Mouse (Mus musculus) heart, embryonic 10.5 days (tissue): Measurements from ENCODE around the gene Dand5. TPM values are rescaled to one million over a fixed set of nuclear protein-coding genes. Genes with fewer than 3 reads are reported as not detected.

ENCODE experiments used
- microRNA-seq: library from miRNA; unstranded; fragments of <30 nt; microRNA quantifications from one replicate; pipeline ENCODE4, GENCODE M21; 2017
- polyA plus RNA-seq: library from polyadenylated mRNA; unstranded; fragments of >200 nt; fragmentation: Nextera tagmentation; extraction: Ambion mirVana; gene quantifications from 2 replicates; pipeline ENCODE4 v1.2.1, GENCODE M21; 2016

Gene Dand5
- polyA plus RNA-seq, 1 experiment from 2014 or later, result 5.3 TPM

Small RNA genes lying within 50 kb of the gene (microRNA-seq; reads per million reads assigned to microRNA genes)
- gene Mir7069, result 3.8 reads per million, percentile 10 among the genes with 10 or more reads in this experiment

Other genes starting within 250 kb of the Dand5 start
- gene Ier2, start 160.0 kb downstream of the Dand5 start, polyA plus RNA-seq, result 71.6 and 103 TPM in 2 replicates
- gene Trmt1, start 136.5 kb downstream of the Dand5 start, polyA plus RNA-seq, result 59.8 and 64.6 TPM in 2 replicates
- gene Nacc1, start 135.0 kb downstream of the Dand5 start, polyA plus RNA-seq, result 22.2 and 25.0 TPM in 2 replicates
- gene Lyl1, start 121.4 kb downstream of the Dand5 start, polyA plus RNA-seq, result 18.5 and 19.3 TPM in 2 replicates
- 2.1 and 3.2 TPM in 2 replicates for gene G430095P16Rik, start 99.8 kb downstream of the Dand5 start, polyA plus RNA-seq
- gene Nfix, start 22.5 kb downstream of the Dand5 start, polyA plus RNA-seq, result 0.87 and 2.1 TPM in 2 replicates
- gene Gadd45gip1, start 8.7 kb upstream of the Dand5 start, polyA plus RNA-seq, result 57.3 and 60.5 TPM in 2 replicates
- gene Rad23a, start 17.8 kb upstream of the Dand5 start, polyA plus RNA-seq, result 137 and 154 TPM in 2 replicates
- 881 and 1,047 TPM in 2 replicates for gene Calr, start 24.1 kb upstream of the Dand5 start, polyA plus RNA-seq
- gene Farsa, start 34.2 kb upstream of the Dand5 start, polyA plus RNA-seq, result 80.8 and 108 TPM in 2 replicates
- 51.7 and 64.6 TPM in 2 replicates for gene Syce2, start 49.3 kb upstream of the Dand5 start, polyA plus RNA-seq
- gene Gcdh, start 71.1 kb upstream of the Dand5 start, polyA plus RNA-seq, result 43.8 and 45.3 TPM in 2 replicates
- 54.2 and 54.3 TPM in 2 replicates for gene Klf1, start 79.1 kb upstream of the Dand5 start, polyA plus RNA-seq
- gene Dnase2a, start 85.7 kb upstream of the Dand5 start, polyA plus RNA-seq, result 3.2 and 3.8 TPM in 2 replicates
- 0.09 and 0.16 TPM in 2 replicates for gene Mast1, start 114.5 kb upstream of the Dand5 start, polyA plus RNA-seq
- 0.21 and 0.34 TPM in 2 replicates for gene Rtbdn, start 124.2 kb upstream of the Dand5 start, polyA plus RNA-seq
- gene Gm49661, start 146.6 kb upstream of the Dand5 start, polyA plus RNA-seq, result not detected in 2 replicates
- gene Prdx2, start 146.8 kb upstream of the Dand5 start, polyA plus RNA-seq, result 810 and 835 TPM in 2 replicates
- 104 and 119 TPM in 2 replicates for gene Rnaseh2a, start 146.9 kb upstream of the Dand5 start, polyA plus RNA-seq
- gene Junb, start 155.9 kb upstream of the Dand5 start, polyA plus RNA-seq, result 9.5 and 11.4 TPM in 2 replicates
- 8.4 and 14.7 TPM in 2 replicates for gene Hook2, start 167.8 kb upstream of the Dand5 start, polyA plus RNA-seq
- not detected in 2 replicates for gene Best2, start 191.7 kb upstream of the Dand5 start, polyA plus RNA-seq
- 149 and 157 TPM in 2 replicates for gene Asna1, start 202.5 kb upstream of the Dand5 start, polyA plus RNA-seq
- 85.6 and 133 TPM in 2 replicates for gene Trir, start 204.0 kb upstream of the Dand5 start, polyA plus RNA-seq
- gene Tnpo2, start 214.1 kb upstream of the Dand5 start, polyA plus RNA-seq, result 27.2 and 28.4 TPM in 2 replicates
- 20.2 and 21.0 TPM in 2 replicates for gene Fbxw9, start 237.2 kb upstream of the Dand5 start, polyA plus RNA-seq
- gene Gm5741, start 245.2 kb upstream of the Dand5 start, polyA plus RNA-seq, result 0.51 and 0.57 TPM in 2 replicates
- 54.0 and 72.3 TPM in 2 replicates for gene Dhps, start 248.9 kb upstream of the Dand5 start, polyA plus RNA-seq